ENCODE assay signal across 8 mouse cellular contexts in the genomic region with DNA sequence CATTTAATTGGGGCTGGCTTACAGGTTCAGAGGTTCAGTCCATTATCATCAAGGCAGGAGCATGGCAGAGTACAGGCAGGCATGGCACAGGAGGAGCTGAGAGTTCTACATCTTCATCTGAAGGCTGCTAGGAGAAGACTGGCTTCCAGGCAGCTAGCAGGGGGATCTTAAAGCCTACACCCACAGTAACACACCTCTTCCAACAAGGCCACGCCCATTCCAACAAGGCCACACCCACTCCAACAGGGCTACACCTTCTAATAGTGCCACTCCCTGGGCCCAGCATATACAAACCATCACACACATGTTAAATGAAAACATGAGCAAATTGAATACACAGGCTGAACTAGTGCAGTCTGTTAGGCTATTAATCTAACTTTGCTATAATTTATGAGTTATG. TPM values are rescaled to one million over a fixed set of nuclear protein-coding genes. Genes with fewer than 3 reads are reported as not detected.
"Had no signal": no experiment of that assay in that cellular context is flagged by ENCODE, and none has a peak within 500 bp of the region (broad histone marks: within the 10 kb centered on the region; RNA-seq: fewer than 3 reads in every experiment).

No protein-coding gene starts in this region.

RNA-seq across cellular contexts. Expression of a gene that starts 9.7 kb away (rescaled TPM):
- polyA plus RNA-seq: kidney, embryonic 15.5 days; limb, embryonic 11.5 days; limb, embryonic 14.5 days; liver, embryonic 15.5 days; midbrain, embryonic 11.5 days; neural tube, embryonic 12.5 days; stomach, embryonic 15.5 days; urinary bladder, adult 2 months had no signal
